Mouse (Mus musculus): ENCODE data around the gene Pp2d1.
A peak's percentile ranks its signal among the peaks of the same experiment; 100 is the strongest.

DNA sequence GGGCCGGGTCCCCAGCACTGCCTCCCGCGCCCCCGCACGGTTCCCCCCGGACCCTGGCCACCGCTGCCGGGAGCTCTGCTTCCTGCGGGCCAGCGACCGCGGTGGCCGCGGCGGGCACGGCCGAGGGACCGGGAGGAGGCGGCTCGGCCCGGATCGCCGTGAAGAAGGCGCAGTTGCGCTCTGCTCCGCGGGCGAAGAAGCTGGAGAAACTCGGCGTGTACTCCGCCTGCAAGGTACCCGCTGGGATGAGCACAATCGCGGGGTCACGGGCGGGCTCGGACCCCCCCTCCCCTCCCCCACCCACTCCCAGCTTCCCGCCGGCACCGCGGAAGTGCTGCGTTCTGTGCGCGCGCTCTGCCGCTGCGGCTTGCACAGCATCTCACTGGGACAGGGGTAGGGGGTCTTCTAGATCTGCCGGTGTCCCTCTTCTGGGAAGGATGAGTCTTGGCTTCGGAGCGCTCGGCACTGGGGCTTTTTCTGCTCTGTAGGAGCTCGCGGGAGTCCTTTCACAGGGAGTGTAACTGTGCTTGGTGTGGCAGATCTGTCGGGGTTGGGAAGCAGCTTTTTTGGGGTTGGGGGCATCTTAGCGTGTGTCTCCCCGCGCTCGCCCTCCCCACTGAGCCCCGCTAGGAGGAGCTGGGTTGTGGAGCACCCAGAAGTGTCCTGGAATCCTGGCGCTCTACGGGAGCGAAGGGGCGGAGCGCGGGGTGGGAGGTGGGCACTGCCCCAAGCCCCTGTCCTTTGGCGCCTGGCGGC lies 28.3 kb upstream of the Pp2d1 start:
- TF ChIP-seq POLR2A (IDR thresholded peaks at IDR 0.05; ENCODE audit: low read depth, low read length) (no peak), CTCF (conservative IDR thresholded peaks at IDR 0.05; ENCODE audit: insufficient read depth, insufficient read length, low read depth, low read length) (0 out of 2 replicates have a peak, but pooled peaks have one; percentile 7)

Measured in kidney, adult 2 months (tissue).